Mouse (Mus musculus) intestine, embryonic 16.5 days (tissue): Measurements from ENCODE around the gene Lrguk. TPM values are rescaled to one million over a fixed set of nuclear protein-coding genes. Genes with fewer than 3 reads are reported as not detected.
A peak's percentile ranks its signal among the peaks of the same experiment; 100 is the strongest.

Experiments
- ATAC-seq: fragments of 200-750 bp; cut with Nextera tagmentation; 2 replicates; pipeline ENCODE4 v1.8.0; 2017; ENCODE audit warnings: moderate TSS enrichment, moderate library complexity
- H3K27ac ChIP-seq: fragments of 300-500 bp; sonication (generic); 2 replicates; pipeline ENCODE4 v1.5.1; 2014; ENCODE audit warnings: mild to moderate bottlenecking, low read length
- H3K27me3 ChIP-seq: fragments of 300-500 bp; sonication (generic); replicated peaks from 2 replicates; pipeline ENCODE4 v1.6.1; 2014; ENCODE audit warnings: low read length, control low read depth, mixed read lengths; ENCODE audit not compliant: control insufficient read depth, insufficient read depth
- H3K36me3 ChIP-seq: fragments of 300-500 bp; sonication (generic); 2 replicates; pipeline ENCODE4 v1.6.1; 2014; ENCODE audit warnings: low read length, control low read depth; ENCODE audit not compliant: control insufficient read depth, insufficient read depth
- H3K4me1 ChIP-seq: fragments of 300-500 bp; sonication (generic); 2 replicates; pipeline ENCODE4 v1.6.1; 2014; ENCODE audit warnings: low read length, control low read depth, mixed read lengths; ENCODE audit not compliant: control insufficient read depth, insufficient read depth
- H3K4me2 ChIP-seq: fragments of 300-500 bp; sonication (generic); 2 replicates; pipeline ENCODE4 v1.6.1; 2014; ENCODE audit warnings: low read depth, low read length, control low read depth
- H3K4me3 ChIP-seq: fragments of 300-500 bp; sonication (generic); 2 replicates; pipeline ENCODE4 v1.5.1; 2014; ENCODE audit warnings: mild to moderate bottlenecking, low read length
- H3K9ac ChIP-seq: fragments of 300-500 bp; sonication (generic); 2 replicates; pipeline ENCODE4 v1.6.1; 2014; ENCODE audit warnings: low read depth, low read length
- H3K9me3 ChIP-seq: fragments of 300-500 bp; sonication (generic); 2 replicates; pipeline ENCODE4 v1.6.1; 2016; ENCODE audit warnings: low read length, control low read depth; ENCODE audit not compliant: control insufficient read depth
- WGBS: fragments of 180-500 bp; shearing (Covaris S2); extraction: QIAGEN DNeasy Blood & Tissue Kit; methylation state at CpG from one replicate; pipeline ENCODE4 v1.1.7; 2014; 5-methylcytosine and 5-hydroxymethylcytosine counted together
- polyA plus RNA-seq: library from polyadenylated mRNA; unstranded; fragments of >200 nt; fragmentation: Nextera tagmentation; extraction: Ambion mirVana; gene quantifications from 2 replicates; pipeline ENCODE4 v1.2.1, GENCODE M21; 2015

The Lrguk gene
- polyA plus RNA-seq, 1 experiment from 2014 or later, result 0.45 TPM

- 83% methylated on average over 7 of the region's 7 CpGs for WGBS
- H3K4me2 ChIP-seq, result no peak overlapping the region
- no peak overlapping the region for H3K4me3 ChIP-seq
- no peak for ATAC-seq
- no peaks in the 10 kb centered on the region for H3K9me3 ChIP-seq
- H3K9ac ChIP-seq, result no peak overlapping the region
- no peaks in the 10 kb centered on the region for H3K27me3 ChIP-seq
- H3K4me1 ChIP-seq, result peaks cover 5% of the 10 kb centered on the region; the same call in 1 of the 2 replicates
- H3K27ac ChIP-seq, result no peak overlapping the region
- peaks cover 15% of the 10 kb centered on the region for H3K36me3 ChIP-seq
These were observed 132.3 kb downstream of the Lrguk start for GRCm38 (mm10) chr6:34161511-34161910.

- Histone ChIP-seq H3K9me3 (no peaks in the 10 kb centered on the region), H3K9ac (no peak overlapping the region), H3K4me2 (no peak overlapping the region), H3K36me3 (peaks cover 13% of the 10 kb centered on the region), H3K4me1 (no peaks in the 10 kb centered on the region), H3K27me3 (no peaks in the 10 kb centered on the region), H3K27ac (no peak overlapping the region), H3K4me3 (no peak overlapping the region)
- ATAC-seq, result no peak
- WGBS, result 77% methylated on average over 2 of the region's 2 CpGs
These were observed 133.4 kb downstream of the Lrguk start for GRCm38 (mm10) chr6:34162607-34163006.

- WGBS, result 80% methylated on average over 9 of the region's 9 CpGs
- no peaks in the 10 kb centered on the region for H3K27me3 ChIP-seq
- no peak overlapping the region for H3K4me2 ChIP-seq
- peaks cover 10% of the 10 kb centered on the region for H3K36me3 ChIP-seq
- H3K4me3 ChIP-seq, result no peak overlapping the region
- H3K9me3 ChIP-seq, result no peaks in the 10 kb centered on the region
- no peak overlapping the region for H3K9ac ChIP-seq
- no peaks in the 10 kb centered on the region for H3K4me1 ChIP-seq
- no peak for ATAC-seq
- no peak overlapping the region for H3K27ac ChIP-seq
These were observed 133.8 kb downstream of the Lrguk start for GRCm38 (mm10) chr6:34163014-34163413.

- 90% methylated on average over 3 of the region's 3 CpGs for WGBS
- no peak overlapping the region for H3K4me3 ChIP-seq
- H3K4me1 ChIP-seq, result no peaks in the 10 kb centered on the region
- no peak overlapping the region for H3K4me2 ChIP-seq
- peaks cover 3% of the 10 kb centered on the region; the same call in 1 of the 2 replicates for H3K36me3 ChIP-seq
- no peaks in the 10 kb centered on the region for H3K27me3 ChIP-seq
- no peak for ATAC-seq
- no peak overlapping the region for H3K9ac ChIP-seq
- no peak overlapping the region for H3K27ac ChIP-seq
- no peaks in the 10 kb centered on the region for H3K9me3 ChIP-seq
These were observed 139.6 kb downstream of the Lrguk start for GRCm38 (mm10) chr6:34168834-34169233.

GRCm38 (mm10) chr6:34170844-34171494 lies 141.7 kb downstream of the Lrguk start:
- H3K4me3 ChIP-seq, result no peak overlapping the region
- H3K9me3 ChIP-seq, result no peaks in the 10 kb centered on the region
- 71% methylated on average over 7 of the region's 7 CpGs for WGBS
- H3K36me3 ChIP-seq, result peaks cover 3% of the 10 kb centered on the region; the same call in 1 of the 2 replicates
- ATAC-seq, result no peak
- H3K4me2 ChIP-seq, result no peak overlapping the region
- H3K4me1 ChIP-seq, result peaks cover 8% of the 10 kb centered on the region
- no peak overlapping the region for H3K9ac ChIP-seq
- H3K27me3 ChIP-seq, result no peaks in the 10 kb centered on the region
- H3K27ac ChIP-seq, result no peak overlapping the region

- Histone ChIP-seq H3K9ac (no peak overlapping the region), H3K9me3 (no peaks in the 10 kb centered on the region), H3K4me2 (no peak overlapping the region), H3K27ac (no peak overlapping the region), H3K4me3 (no peak overlapping the region), H3K4me1 (peaks cover 9% of the 10 kb centered on the region), H3K27me3 (no peaks in the 10 kb centered on the region), H3K36me3 (0 out of 2 replicates have a peak, but pooled peaks cover under 1% of the 10 kb centered on the region)
- WGBS, result 88% methylated on average over 12 of the region's 12 CpGs
- no peak for ATAC-seq
These were observed 142.7 kb downstream of the Lrguk start for GRCm38 (mm10) chr6:34171748-34172457.

- Histone ChIP-seq H3K4me3 (no peak overlapping the region), H3K4me2 (no peak overlapping the region), H3K27me3 (no peaks in the 10 kb centered on the region), H3K27ac (no peak overlapping the region), H3K9me3 (no peaks in the 10 kb centered on the region), H3K9ac (no peak overlapping the region), H3K36me3 (no peaks in the 10 kb centered on the region), H3K4me1 (peaks cover 9% of the 10 kb centered on the region)
- WGBS, result 76% methylated on average over 11 of the region's 12 CpGs
- no peak for ATAC-seq
These were observed 144.0 kb downstream of the Lrguk start for GRCm38 (mm10) chr6:34173251-34173650.

- Histone ChIP-seq H3K36me3 (no peaks in the 10 kb centered on the region), H3K9me3 (no peaks in the 10 kb centered on the region), H3K27ac (no peak overlapping the region), H3K4me1 (peaks cover 9% of the 10 kb centered on the region), H3K4me3 (no peak overlapping the region), H3K4me2 (no peak overlapping the region), H3K9ac (no peak overlapping the region), H3K27me3 (no peaks in the 10 kb centered on the region)
- WGBS, result 66% methylated on average over 8 of the region's 8 CpGs
- no peak for ATAC-seq
These were observed 145.5 kb downstream of the Lrguk start for GRCm38 (mm10) chr6:34174715-34175114.

GRCm38 (mm10) chr6:34176111-34176863 lies 147.0 kb downstream of the Lrguk start:
- Histone ChIP-seq H3K9ac (peak overlapping the region; percentile 88), H3K36me3 (no peaks in the 10 kb centered on the region), H3K27ac (peak overlapping the region; percentile 82), H3K27me3 (no peaks in the 10 kb centered on the region), H3K4me1 (peaks cover 9% of the 10 kb centered on the region), H3K9me3 (0 out of 2 replicates have a peak, but pooled peaks cover 3% of the 10 kb centered on the region), H3K4me2 (peak overlapping the region; percentile 68), H3K4me3 (peak overlapping the region; percentile 94)
- peak; percentile 92 for ATAC-seq
- 2% methylated on average over 29 of the region's 29 CpGs for WGBS
